Mouse (Mus musculus) ovary, adult 18-20 months (tissue): ENCODE results near the gene Pidd1.
A peak's percentile ranks its signal among the peaks of the same experiment; 100 is the strongest.

ENCODE experiments used
- DNase-seq: peaks from one replicate; pipeline ENCODE4 v3.0.0; 2022; ENCODE audit warnings: low spot score, mixed read lengths

Pidd1 gene

DNA sequence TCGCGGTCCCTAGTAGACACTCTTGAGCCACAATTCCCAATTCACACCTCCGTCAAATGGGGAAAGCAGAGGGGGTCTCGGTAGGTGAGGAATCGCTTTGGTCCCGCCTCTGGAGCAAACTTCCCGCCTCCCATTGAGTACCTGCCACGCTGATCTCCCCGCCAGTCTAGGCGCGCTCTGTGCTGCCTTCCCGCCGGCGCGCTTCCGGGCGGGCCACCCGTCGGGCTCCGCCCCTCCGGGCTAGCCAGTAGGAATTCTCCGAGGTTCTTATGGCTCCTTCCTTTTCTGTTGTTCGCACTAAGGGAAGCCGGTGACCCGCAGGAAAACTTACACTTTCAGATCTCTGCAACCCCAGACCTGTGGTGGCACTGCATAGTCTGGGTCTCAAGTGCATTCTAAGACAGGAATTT is at the start of gene Pidd1:
Gene Pidd1, minus strand, starts transcription at position 198 of the 410 bp plus-strand sequence.
- DNase-seq, result no peak

- DNase-seq, result no peak
Observed at GRCm38 (mm10) chr7:141492738-141493137, 48.9 kb upstream of the Pidd1 start.

DNA sequence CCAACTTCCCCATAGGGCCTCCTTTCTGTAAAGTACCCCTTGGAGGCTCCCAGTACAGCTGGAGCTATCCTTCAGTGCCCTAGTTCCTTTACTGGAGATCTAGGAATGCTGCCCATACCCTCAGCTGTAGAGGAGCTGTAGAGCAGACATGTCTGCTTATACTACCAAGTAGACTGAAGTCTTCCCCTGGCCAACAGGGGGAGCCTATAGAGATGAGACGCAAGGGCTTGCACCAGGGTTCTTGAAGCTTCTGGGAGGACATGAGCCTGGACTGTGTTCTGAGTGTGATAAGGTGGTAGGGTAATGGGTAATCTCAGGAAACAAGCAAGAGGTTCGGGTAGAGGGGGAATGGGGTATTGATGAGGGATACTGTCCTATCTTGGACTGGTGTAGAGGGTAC is 47.3 kb upstream of the Pidd1 start:
- no peak for DNase-seq

GRCm38 (mm10) chr7:141487141-141487540 is 43.3 kb upstream of the Pidd1 start:
- DNase-seq, result no peak

DNA sequence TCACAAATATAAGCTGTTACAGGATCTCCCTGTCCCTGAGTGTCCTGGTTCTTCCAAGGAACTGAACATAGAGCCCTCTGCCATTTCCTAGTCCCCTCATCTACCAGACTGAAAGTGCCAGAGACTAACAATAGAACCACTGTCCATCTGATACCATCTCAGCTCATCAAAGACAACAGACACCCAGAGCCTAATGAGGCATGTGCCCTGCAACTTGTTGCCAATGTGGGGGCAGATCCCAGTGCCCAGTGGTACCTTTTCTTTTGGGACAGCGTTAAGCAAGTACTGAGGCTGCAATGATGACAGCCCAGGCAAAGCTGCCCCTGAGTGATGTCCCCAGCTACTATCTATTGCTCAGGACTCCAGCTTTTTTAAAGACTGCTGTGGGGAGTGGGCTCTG is 42.4 kb upstream of the Pidd1 start:
- DNase-seq, result no peak

DNA sequence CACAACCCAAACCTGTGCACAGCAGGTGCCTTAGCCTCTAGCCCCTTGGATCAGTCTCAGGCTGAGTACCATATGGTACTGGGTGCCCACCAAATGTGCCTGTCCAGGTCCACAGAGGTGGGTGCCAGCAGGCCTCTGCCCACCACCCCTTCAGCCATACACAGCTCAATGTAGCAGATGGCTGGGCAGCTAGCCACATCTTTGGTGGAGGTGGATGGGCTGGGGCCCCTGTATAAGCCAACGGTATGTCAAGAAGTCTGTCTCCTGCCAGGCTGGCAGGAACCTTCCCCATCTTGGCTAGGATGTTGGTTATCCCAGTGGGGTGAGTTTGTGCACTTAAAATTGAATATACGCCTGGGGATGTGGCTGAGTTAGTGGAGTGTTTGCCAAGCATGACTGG is 41.8 kb upstream of the Pidd1 start:
- no peak for DNase-seq

GRCm38 (mm10) chr7:141485186-141485585 is 41.4 kb upstream of the Pidd1 start:
- DNase-seq, result no peak

GRCm38 (mm10) chr7:141484186-141485120 is 40.6 kb upstream of the Pidd1 start:
- DNase-seq, result no peak

DNA sequence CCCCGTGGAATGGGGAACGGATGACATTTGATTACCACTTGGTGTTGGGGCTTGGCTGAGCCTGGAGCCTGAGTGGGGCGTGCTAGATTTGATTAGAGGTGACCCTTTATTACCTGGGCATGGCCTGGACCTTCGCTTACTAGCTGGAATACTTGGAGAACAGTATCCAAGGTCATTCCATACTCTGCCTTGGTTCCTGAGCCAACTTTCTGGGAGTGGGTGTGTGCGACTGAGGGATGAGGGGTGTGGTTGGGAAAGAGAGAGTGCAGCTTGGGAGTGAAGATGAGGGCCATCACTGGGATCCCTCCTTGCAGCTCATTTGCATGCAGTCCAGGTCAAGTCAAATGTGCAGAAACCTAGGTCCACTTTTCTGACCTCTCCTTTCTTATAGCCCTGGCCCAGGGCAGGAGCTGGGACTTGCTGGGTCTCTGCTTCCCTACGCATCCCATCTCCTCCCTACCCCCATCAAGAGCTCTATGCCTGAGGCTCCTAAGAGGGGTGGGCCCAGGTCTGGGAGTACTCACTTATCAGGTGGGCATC is 39.4 kb upstream of the Pidd1 start:
- DNase-seq, result no peak

DNA sequence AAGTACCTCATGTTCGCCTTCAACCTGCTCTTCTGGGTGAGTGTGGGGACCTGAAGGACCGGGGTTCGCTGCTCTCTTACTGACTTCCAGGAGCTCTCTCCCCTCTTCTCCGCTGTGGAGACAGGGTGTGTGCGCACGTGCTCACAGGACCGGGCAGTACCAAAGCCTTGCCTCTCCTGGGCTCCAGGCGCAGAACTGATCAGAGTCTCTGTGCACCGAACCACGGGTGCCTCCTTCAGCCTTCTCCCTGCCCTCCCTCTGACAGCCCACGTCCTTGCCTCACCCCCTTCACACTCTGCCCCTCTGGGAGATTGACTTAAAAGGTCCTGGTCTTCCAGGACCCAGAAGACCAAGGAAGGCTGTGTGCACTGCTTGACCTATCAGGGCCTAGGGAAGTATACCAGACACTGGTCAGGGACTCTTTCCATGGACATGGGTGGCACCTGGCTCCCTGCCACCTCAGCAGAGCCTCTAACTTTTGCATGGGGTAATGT is 38.8 kb upstream of the Pidd1 start:
- no peak for DNase-seq

DNA sequence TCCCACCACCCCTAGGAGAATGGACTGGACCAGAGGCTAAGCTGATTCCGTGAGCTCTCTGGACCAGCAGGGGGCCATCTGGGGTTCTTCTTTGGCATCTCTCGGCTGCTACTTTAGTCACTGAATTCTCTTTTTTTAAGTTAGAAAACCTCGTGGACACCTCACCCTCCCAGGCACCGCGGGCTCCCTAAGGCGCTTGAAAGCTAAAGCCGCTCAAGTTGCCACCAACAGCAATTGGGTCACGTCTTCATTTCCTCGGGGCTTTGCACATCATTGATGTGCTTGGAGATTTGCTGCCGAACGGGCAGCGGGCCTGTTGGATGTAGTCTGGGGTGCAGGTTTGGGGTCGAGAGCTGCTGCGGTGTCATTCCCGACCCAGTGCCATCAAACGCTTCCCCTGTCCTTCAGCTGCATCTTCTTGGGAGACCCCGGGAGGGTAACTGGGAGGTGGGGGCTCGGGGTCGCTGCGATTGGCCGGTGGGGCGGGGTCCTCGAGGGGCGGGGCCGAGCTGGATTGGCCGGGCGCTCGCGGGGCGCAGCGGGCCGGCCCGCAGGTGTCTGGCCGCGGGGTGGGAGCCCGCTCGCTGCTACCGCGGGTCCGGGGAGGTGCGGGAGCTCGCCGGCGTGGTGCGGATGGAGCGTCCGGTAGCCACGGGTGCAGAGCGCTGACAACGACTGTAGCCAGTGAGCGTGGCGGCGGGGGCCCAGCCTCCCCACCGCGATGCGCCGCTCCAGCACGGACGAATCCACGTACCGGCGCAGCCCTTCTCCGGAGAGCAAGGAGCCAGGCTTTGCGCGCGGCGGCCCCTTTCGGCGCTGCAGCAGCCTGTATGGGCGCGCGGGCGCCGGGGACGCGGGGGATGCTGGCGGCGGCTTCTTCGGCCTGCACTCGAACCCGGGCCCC is 37.9 kb upstream of the Pidd1 start:
- peak; percentile 33 for DNase-seq

GRCm38 (mm10) chr7:141480842-141481497 is 37.1 kb upstream of the Pidd1 start:
- peak; percentile 30 for DNase-seq

GRCm38 (mm10) chr7:141478270-141478748 is 34.5 kb upstream of the Pidd1 start:
- peak; percentile 64 for DNase-seq

DNA sequence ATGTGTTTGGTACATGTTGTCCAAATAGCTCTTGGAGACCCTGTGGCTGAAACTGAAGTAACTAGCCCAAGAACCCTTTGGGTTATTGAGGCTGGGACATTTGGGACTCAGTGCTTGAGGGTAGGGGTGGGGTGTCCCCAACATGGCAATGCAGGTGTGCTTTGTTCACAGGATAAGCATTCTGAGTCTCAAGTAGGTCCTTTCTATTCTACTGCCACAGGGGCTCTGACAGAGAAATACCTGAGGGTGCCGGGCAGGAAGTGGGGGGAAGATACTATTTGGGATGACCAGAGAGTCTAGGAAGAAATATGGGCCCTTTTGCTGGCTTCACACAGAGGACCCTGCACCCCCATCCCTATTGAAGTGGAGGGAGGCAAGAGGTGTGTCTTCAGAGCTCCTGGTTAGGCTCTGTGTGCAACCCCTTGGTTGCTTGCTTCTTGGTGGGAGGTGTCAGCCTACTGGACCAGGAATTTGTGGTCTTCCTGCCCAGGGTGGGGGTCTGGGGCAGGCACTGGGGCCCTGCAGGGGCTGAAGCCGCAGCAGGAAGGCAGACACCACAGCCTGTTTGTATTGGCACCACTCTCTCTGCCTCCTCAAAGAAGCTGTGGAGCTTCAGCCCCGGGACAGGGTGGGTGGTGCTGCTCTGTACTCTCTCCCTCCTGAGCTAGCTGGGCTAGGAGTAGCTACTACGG is 33.9 kb upstream of the Pidd1 start:
- peak; percentile 30 for DNase-seq

- DNase-seq, result peak; percentile 34
Observed at GRCm38 (mm10) chr7:141476981-141477370, 33.2 kb upstream of the Pidd1 start.

DNA sequence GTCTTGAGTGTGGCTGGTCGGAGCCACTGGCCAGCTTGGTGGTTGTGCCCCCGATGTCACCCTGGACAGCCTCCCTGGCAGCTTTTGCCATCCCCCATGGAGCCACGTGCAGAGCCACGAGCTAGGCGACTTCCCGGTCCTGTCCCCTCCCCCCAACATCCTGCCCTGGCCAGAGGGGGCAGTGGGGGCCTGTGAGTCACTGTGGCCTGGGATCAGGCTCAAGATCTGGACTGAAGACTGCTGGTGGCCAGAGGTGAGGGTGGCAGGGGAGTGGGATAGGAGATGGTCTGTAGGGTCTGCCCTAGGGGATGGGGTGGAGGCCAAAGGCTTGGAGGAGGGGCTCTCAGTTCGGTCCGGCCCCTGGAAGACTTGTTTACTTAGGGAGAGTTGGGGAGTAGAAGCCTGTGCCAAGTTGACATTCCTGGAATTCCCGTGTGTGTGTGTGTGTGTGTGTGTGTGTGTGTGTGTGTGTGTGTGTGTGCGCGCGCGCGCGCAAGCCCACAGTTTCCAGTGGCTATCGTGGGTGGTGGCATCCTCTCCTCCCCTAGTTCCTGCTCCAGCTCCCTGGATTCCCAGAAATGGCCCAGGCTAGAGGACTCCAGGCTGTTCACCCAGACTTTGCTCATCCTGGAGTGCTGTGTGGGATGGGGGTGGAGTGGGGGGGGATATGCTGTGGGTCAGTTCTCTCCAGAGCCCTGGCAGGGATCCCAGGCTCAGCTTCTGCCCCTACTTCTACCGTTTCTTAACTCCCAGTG is 32.6 kb upstream of the Pidd1 start:
- peak; percentile 83 for DNase-seq

- DNase-seq, result peak; percentile 24
Observed at GRCm38 (mm10) chr7:141475805-141476158, 32.0 kb upstream of the Pidd1 start.

GRCm38 (mm10) chr7:141475011-141475804 is 31.4 kb upstream of the Pidd1 start, which contains the start of the genes Polr2l and Tspan4:
Gene Polr2l, minus strand, starts transcription at chr7:141475132.
Gene Tspan4, plus strand, starts transcription at chr7:141475240.
- DNase-seq, result peak; percentile 79

DNA sequence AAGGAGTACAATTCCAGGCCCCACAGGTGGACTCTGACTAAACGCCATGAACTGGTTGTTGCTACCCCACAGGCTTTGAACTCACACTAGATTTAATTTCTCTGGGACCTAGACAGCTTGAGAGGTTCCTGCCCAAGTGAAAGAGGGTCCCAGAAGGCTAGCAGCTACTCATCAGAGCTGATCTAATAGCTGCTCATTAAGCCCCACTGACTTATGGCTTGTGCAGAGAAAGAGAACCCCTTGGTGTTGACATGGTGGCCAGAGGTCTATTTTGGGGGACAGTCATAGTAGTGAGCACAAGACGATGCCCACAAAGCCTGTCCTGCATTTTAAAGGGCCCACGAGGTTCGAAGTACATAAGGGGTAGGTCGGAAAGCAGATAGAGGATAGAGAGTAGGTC is 30.3 kb upstream of the Pidd1 start:
- DNase-seq, result no peak
